Mouse (Mus musculus) forebrain, embryonic 11.5 days (tissue): Measurements from ENCODE around the gene Id1. TPM values are rescaled to one million over a fixed set of nuclear protein-coding genes. Genes with fewer than 3 reads are reported as not detected.

Experiments
- ATAC-seq: fragments of 200-750 bp; cut with Nextera tagmentation; replicated peaks from 2 replicates; pipeline ENCODE4 v1.8.0; 2017; ENCODE audit warnings: moderate TSS enrichment; ENCODE audit not compliant: low FRiP score
- DNase-seq: peaks from one replicate; pipeline ENCODE4 v3.0.0-alpha.2; 2017; ENCODE audit warnings: low spot score
- H3K27ac ChIP-seq: fragments of 300-500 bp; sonication (generic); 2 replicates; pipeline ENCODE4 v1.5.1; 2014; ENCODE audit warnings: low read depth, low read length
- H3K27me3 ChIP-seq: fragments of 300-500 bp; sonication (generic); 2 replicates; pipeline ENCODE4 v1.6.1; 2014; ENCODE audit warnings: mild to moderate bottlenecking, low read length, mixed read lengths; ENCODE audit not compliant: control insufficient read depth, insufficient read depth
- H3K36me3 ChIP-seq: fragments of 300-500 bp; sonication (generic); 2 replicates; pipeline ENCODE4 v1.6.1; 2014; ENCODE audit warnings: mild to moderate bottlenecking, low read length, moderate library complexity, mixed read lengths; ENCODE audit not compliant: control insufficient read depth, insufficient read depth
- H3K4me1 ChIP-seq: fragments of 300-500 bp; sonication (generic); replicated peaks from 2 replicates; pipeline ENCODE4 v1.6.1; 2014; ENCODE audit warnings: low read length, mixed read lengths; ENCODE audit not compliant: control insufficient read depth, insufficient read depth
- H3K4me2 ChIP-seq: fragments of 300-500 bp; sonication (generic); 2 replicates; pipeline ENCODE4 v1.6.1; 2014; ENCODE audit warnings: low read depth, mild to moderate bottlenecking, low read length, moderate library complexity, mixed read lengths; ENCODE audit not compliant: severe bottlenecking
- H3K4me3 ChIP-seq: fragments of 300-500 bp; sonication (generic); 2 replicates; pipeline ENCODE4 v1.5.1; 2014; ENCODE audit warnings: low read depth, low read length
- H3K9ac ChIP-seq: fragments of 300-500 bp; sonication (generic); 2 replicates; pipeline ENCODE4 v1.6.1; 2014; ENCODE audit warnings: low read length
- H3K9me3 ChIP-seq: fragments of 300-500 bp; sonication (generic); 2 replicates; pipeline ENCODE4 v1.6.1; 2016; ENCODE audit warnings: low read length, mixed read lengths; ENCODE audit not compliant: control insufficient read depth
- WGBS: fragments of 180-500 bp; shearing (Covaris S2); extraction: QIAGEN DNeasy Blood & Tissue Kit; methylation state at CpG from one replicate; pipeline ENCODE4 v1.1.7; 2014; 5-methylcytosine and 5-hydroxymethylcytosine counted together
- polyA plus RNA-seq: library from polyadenylated mRNA; unstranded; fragments of >200 nt; fragmentation: Nextera tagmentation; extraction: Ambion mirVana; gene quantifications from 2 replicates; pipeline ENCODE4 v1.2.1, GENCODE M21; 2014

Id1 gene
- polyA plus RNA-seq, 1 experiment from 2014 or later, result 53.1 TPM

DNA sequence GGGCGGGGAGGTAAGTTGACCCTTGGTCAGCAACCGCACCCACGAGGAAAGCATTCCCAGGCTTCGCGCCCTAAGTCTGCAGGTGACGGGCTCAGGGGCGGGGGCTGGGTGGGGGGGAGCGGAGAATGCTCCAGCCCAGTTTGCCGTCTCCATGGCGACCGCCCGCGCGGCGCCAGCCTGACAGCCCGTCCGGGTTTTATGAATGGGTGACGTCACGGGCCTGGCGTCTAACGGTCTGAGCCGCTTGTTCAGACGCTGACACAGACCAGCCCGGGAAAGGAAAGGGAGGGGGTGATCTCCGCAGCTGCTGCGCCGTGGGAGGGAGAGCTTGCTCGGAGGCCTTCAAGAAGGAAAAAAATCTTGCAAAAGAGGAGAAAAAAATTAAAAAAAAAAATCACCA, 1.1 kb upstream of the Id1 start:
- ATAC-seq (peak; percentile 89), DNase-seq (peak; percentile 98)
- no peaks in the 10 kb centered on the region for H3K36me3 ChIP-seq
- H3K27ac ChIP-seq, result peak overlapping the region; percentile 81; the same call in 1 of the 2 replicates
- peaks cover 5% of the 10 kb centered on the region for H3K27me3 ChIP-seq
- peak overlapping the region; percentile 50; the same call in 1 of the 2 replicates for H3K9ac ChIP-seq
- peak overlapping the region; percentile 58 for H3K4me3 ChIP-seq
- no peaks in the 10 kb centered on the region for H3K9me3 ChIP-seq
- under 1% methylated on average over 27 of the region's 28 CpGs for WGBS
- peaks cover 26% of the 10 kb centered on the region for H3K4me1 ChIP-seq
- peak overlapping the region; percentile 94 for H3K4me2 ChIP-seq

DNA sequence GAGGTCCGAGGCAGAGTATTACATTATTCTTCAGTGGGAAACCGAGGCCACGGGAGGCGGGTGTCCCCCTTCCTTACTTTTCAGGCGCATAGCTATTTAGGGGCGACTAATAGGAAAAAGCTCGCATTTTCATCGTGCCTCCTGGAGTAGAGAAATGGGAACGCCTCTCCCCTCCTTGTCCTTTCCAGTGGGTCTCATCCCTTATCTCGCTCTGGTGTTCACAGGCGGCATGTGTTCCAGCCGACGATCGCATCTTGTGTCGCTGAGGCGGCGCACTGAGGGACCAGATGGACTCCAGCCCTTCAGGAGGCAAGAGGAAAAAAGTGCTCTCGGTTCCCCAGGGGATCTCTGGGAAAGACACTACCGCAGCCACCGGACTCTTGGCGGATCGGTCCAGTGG, 697 bp downstream of the Id1 start:
- ATAC-seq (no peak), DNase-seq (peak; percentile 73)
- Histone ChIP-seq H3K27ac (peak overlapping the region; percentile 67), H3K4me3 (peak overlapping the region; percentile 58), H3K9ac (peak overlapping the region; percentile 80), H3K9me3 (no peaks in the 10 kb centered on the region), H3K4me1 (peaks cover 28% of the 10 kb centered on the region), H3K27me3 (peaks cover 5% of the 10 kb centered on the region), H3K36me3 (no peaks in the 10 kb centered on the region), H3K4me2 (peak overlapping the region; percentile 94)
- under 1% methylated on average over 22 of the region's 22 CpGs for WGBS

- Histone ChIP-seq H3K9me3 (no peaks in the 10 kb centered on the region), H3K4me1 (peaks cover 28% of the 10 kb centered on the region), H3K27ac (peak overlapping the region; percentile 41; the same call in 1 of the 2 replicates), H3K9ac (peak overlapping the region; percentile 80), H3K36me3 (no peaks in the 10 kb centered on the region), H3K4me3 (peak overlapping the region; percentile 58), H3K4me2 (peak overlapping the region; percentile 94), H3K27me3 (peaks cover 5% of the 10 kb centered on the region)
- ATAC-seq, result no peak
- WGBS, result 19% methylated on average over 10 of the region's 10 CpGs
- peak; percentile 59 for DNase-seq
These were observed 1.5 kb downstream of the Id1 start for GRCm38 (mm10) chr2:152737306-152738221.

DNA sequence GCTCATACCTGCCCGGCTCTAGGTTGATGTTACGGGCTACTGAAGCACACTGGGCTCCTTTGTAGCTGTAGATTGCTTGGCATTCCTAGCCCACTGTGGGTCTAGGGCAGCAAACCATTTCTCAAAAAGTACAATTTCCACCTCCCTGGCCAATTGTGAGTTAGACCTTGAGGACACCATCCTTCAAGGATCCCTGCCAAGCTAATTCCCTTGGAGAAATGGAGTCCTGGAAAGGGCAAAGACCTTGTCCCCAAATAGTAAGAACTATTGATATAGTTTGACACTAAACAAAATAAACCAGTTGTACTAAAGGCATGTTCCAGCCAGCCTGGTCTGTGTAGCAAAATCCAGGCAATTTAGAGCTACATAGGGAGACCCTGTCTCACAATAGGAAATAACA, 2.3 kb downstream of the Id1 start:
- no peak overlapping the region; the same call in 1 of the 2 replicates for H3K9ac ChIP-seq
- peak overlapping the region; percentile 58 for H3K4me3 ChIP-seq
- H3K9me3 ChIP-seq, result no peaks in the 10 kb centered on the region
- DNase-seq, result no peak
- H3K27me3 ChIP-seq, result peaks cover 5% of the 10 kb centered on the region
- peak overlapping the region; percentile 94 for H3K4me2 ChIP-seq
- 67% methylated on average over 2 of the region's 2 CpGs for WGBS
- no peaks in the 10 kb centered on the region for H3K36me3 ChIP-seq
- no peak overlapping the region for H3K27ac ChIP-seq
- H3K4me1 ChIP-seq, result peaks cover 28% of the 10 kb centered on the region
- ATAC-seq, result no peak

DNA sequence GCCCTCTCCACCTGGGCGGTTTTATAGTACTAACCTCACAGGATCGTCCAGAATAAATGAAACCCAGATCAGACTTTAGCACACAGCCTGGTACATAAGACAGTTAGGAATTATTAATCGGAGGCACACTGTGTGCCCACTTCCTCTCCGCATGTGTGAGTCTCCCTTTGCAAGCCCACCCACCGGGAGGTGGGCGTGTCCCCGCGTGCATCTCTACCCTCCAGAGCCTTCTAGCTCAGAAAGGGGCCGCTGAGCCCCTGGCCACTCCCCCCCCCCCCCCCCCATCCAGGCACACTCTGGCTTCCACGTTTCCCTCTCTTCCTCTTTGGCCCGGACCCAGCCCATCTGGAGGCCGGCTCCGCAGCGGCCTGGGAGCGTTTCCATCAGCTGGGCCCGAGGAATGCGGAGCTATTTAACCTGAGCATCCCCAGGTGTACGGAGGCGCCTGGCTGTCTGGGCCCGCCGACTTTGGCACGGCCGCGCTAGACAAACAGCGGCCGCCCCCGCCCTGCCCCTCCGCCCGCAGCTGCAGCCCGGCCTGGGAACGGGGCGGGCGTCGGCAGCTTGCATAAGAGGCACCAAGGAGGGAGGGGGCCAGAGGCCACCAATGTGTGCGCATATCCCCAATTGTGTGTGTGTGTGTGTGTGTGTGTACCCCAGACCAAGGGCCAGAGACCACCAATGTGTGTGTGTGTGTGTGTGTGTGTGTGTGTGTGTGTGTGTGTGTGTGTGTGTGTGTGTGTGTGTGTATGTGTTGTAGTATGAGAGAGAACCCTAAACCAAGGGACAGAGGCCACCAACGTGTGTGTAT, 3.2 kb downstream of the Id1 start:
- WGBS, result 1% methylated on average over 34 of the region's 36 CpGs
- Histone ChIP-seq H3K9me3 (no peaks in the 10 kb centered on the region), H3K4me1 (peaks cover 28% of the 10 kb centered on the region), H3K4me2 (peak overlapping the region; percentile 80), H3K9ac (peak overlapping the region; percentile 57), H3K27ac (peak overlapping the region; percentile 46; the same call in 1 of the 2 replicates), H3K36me3 (no peaks in the 10 kb centered on the region), H3K4me3 (peak overlapping the region; percentile 32), H3K27me3 (peaks cover 5% of the 10 kb centered on the region)
- DNase-seq (peak; percentile 82), ATAC-seq (no peak; the same call in 1 of the 2 replicates)

DNA sequence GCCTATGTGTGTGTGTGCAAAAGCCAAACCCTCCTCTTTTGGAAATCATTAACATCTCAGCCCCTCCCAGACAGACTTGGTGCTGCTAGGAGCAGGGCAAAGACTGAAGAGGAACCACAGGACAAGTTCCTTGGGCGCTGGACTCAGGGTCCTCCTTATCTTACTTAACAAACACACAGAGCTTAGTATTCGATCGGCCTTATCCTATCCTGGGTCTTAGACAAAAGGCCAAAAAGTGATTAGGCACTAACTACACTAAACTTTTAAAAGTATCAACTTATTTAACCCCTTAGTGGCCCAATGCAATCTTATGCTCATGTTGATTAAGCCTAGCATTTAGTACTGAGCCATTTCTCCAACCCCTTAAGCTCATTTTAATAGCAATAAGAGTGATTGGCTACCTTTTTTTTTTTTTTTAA, 3.8 kb downstream of the Id1 start:
- peaks cover 25% of the 10 kb centered on the region for H3K4me1 ChIP-seq
- 0 out of 2 replicates have a peak overlapping the region, but pooled peaks have one; percentile 46 for H3K27ac ChIP-seq
- peaks cover 5% of the 10 kb centered on the region for H3K27me3 ChIP-seq
- H3K36me3 ChIP-seq, result no peaks in the 10 kb centered on the region
- DNase-seq, result no peak
- 38% methylated on average over 3 of the region's 3 CpGs for WGBS
- peak overlapping the region; percentile 5; the same call in 1 of the 2 replicates for H3K4me2 ChIP-seq
- no peak overlapping the region for H3K4me3 ChIP-seq
- no peak for ATAC-seq
- H3K9me3 ChIP-seq, result no peaks in the 10 kb centered on the region
- no peak overlapping the region for H3K9ac ChIP-seq

- H3K27me3 ChIP-seq, result peaks cover 5% of the 10 kb centered on the region
- peaks cover 24% of the 10 kb centered on the region for H3K4me1 ChIP-seq
- no peaks in the 10 kb centered on the region for H3K36me3 ChIP-seq
- no peak for ATAC-seq
- WGBS, result 71% methylated on average over 5 of the region's 5 CpGs
- H3K9ac ChIP-seq, result no peak overlapping the region
- H3K9me3 ChIP-seq, result no peaks in the 10 kb centered on the region
- no peak for DNase-seq
- no peak overlapping the region for H3K27ac ChIP-seq
- H3K4me3 ChIP-seq, result no peak overlapping the region
- H3K4me2 ChIP-seq, result no peak overlapping the region
These were observed 4.4 kb downstream of the Id1 start for GRCm38 (mm10) chr2:152740490-152740889.
